Mouse (Mus musculus): Measurements from ENCODE around the gene Cux2.

The Cux2 gene

GRCm38 (mm10) chr5:121913999-121914398 is 135.9 kb downstream of the Cux2 start:
- DNase-seq, result no peak

GRCm38 (mm10) chr5:121909226-121909985 is 140.5 kb downstream of the Cux2 start:
- no peak for DNase-seq

DNA sequence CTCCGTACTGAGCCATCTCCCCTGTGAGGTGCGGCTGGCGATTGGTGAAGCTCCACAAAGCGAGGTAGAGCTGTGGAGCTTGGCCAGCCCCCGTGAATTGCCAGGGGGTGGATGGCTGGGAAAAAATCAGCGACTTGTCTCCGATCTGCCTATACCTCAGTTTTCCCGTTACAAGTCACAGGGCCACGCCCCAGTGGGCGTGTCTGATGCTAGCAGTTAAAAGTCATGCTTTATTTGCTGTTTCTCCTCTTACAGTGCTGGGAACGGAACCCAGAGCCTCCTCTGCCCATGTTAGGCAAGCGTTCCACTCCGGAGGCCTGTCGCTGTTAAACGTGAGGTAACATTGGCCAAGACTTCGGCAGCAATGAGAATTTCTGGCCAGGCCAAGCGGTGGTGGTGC is 144.2 kb downstream of the Cux2 start:
- no peak for DNase-seq

DNA sequence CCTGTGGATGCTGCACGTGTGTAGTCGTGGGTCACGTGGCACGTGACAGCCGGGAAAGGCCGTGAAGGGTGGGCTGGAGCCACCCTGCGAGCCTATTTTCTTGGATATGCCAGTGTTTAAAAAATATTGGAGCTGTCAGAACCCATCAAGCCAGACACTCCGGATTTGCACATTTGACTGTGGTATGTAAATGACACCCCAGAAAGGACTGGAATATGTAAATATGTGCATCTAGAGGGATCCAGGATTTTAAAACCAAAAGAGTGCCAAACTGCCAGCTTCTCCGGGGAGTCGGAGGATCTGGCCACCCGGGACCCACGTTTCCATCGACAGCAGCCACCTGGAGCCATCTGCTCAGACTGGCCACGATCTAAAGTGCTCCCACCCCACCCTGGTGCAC is 145.1 kb downstream of the Cux2 start:
- no peak for DNase-seq

DNA sequence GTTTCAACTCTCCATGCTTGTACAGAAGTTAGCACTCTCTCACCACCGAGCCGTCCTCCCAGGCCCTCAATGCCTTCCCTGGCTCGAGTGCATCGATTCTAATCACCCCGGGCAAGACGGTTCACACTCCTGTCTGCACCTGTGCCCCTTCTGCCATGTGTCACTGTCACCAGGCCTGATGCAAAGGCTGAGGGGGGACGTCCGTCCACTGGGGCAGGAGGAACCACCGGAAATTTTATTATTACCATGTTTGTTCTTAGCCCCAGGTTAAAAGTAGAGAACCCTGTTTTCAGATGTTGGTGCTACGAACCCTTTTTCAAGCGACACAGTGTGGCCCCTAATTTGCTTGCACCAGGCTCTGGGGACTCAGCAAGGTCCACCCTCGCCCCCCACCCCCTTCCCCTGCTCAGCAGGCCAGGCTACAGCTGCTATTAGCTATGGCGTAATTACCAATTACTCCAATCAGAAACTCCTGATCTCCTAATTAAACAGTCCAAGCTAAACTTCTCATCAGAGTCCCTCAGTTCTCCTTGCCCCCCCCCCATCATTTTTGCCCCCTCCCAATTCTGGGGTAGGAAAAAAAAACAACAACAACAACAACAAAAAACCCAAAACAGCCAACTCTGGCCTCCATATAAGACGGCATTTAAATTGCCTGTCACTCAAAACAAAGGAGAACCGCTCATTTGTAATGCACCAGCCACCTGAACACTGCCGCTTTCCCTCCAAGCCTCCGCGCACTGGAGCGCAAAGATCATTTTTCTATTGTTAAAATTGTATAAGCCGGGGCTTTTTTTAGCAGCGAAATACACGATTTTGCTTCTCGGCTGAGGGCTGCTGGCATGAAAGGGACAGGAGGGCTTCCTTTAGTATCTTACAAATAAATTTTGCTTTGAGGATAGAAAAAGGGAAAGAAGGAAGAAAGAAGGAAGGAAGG is 146.8 kb downstream of the Cux2 start:
- no peak for DNase-seq

- DNase-seq, result no peak
These were observed 154.7 kb downstream of the Cux2 start for GRCm38 (mm10) chr5:121895117-121895756.

- peak; percentile 80 for DNase-seq
These were observed 155.3 kb downstream of the Cux2 start for GRCm38 (mm10) chr5:121894647-121895046.

- no peak for DNase-seq
These were observed 156.3 kb downstream of the Cux2 start for GRCm38 (mm10) chr5:121893581-121893980.

DNA sequence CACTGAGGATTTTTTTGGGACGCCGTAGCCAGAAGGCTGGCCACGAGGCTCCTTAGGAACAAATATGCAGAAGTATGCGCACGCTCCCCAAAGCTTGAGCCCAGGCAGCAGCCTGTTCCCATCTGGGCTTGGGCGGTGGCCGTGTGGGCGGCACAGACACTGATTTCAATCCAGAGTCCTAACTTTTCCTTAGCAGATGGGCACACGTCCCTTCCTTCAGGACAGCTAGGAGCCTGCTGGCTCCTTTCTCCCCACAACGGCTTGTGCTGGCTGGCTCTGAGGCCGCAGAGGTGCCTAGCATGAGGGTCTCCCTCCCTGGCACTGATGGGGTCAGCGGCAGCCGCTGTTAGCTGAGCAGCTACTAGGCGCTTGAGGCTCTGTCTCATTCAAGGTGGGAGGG is 157.6 kb downstream of the Cux2 start:
- peak; percentile 83 for DNase-seq

DNA sequence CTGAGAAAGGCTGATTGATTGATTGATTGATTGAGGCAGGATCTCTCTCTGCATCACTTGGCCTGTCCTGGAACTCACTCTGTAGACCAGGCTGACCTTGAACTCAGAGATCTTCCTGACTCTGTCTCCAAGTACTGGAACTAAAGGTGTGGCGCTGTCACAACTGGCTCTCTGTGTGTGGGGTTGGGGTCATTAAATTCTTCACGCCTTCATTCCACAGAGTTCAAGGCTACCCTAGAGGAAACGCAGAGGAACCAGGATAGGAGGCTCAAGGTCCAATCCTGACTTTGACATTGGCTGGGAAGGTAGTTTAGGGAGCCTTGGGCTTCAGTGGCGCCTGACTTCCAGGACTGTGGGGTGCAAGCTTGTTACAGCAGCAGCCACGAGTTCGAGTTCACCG is 159.0 kb downstream of the Cux2 start:
- no peak for DNase-seq

DNA sequence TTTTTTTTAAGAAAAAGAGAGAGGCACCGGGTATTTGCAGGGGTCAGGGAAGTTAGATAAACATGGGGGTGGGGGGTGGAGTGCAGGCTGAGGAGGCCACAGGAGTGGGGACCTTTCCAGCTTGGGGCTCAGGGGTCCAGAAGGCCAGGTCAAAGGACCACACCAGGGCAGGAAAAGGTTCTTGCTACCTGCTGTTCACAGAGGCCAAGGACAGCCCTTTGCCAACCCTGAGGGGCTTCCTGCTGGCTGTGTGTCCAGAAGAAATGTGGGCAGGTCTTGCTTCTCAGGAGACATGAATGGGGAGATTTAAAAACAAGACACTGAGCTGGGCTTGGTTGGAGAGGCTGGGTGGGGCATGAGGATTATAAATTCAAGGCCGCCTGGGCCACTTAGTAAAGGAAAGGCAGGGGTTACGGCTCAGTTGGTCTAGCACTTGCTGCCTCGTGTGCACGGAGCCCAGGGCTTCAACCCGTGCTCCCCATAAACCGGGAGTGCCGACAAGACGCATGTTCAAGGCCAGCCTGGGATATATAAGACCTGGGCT is 160.0 kb downstream of the Cux2 start:
- no peak for DNase-seq

DNA sequence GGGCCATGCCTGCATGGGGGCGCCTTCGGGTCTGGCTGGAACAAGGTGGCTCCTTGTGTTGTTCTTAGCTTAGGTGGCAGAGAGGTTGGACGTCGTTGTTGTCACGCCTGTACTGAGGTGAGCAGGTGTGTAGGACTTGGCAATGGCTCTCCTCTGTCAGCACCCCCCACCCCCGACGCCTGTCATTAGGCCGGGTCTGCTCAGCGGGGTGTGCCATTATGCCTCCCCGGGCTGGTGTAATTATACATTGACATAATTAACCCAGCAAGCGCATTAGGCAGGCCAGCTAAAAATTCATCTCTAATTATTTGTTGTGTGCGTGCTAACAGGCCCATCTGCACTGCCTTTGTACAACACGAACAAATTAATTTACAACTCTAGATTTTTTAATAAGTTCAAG is 160.5 kb downstream of the Cux2 start:
- no peak for DNase-seq

GRCm38 (mm10) chr5:121883356-121883755 is 166.5 kb downstream of the Cux2 start:
- no peak for DNase-seq

- DNase-seq, result no peak
These were observed 170.7 kb downstream of the Cux2 start for GRCm38 (mm10) chr5:121879211-121879610.

- no peak for DNase-seq
These were observed 171.2 kb downstream of the Cux2 start for GRCm38 (mm10) chr5:121878703-121879102.

- DNase-seq, result no peak
These were observed 173.0 kb downstream of the Cux2 start for GRCm38 (mm10) chr5:121876901-121877300.

DNA sequence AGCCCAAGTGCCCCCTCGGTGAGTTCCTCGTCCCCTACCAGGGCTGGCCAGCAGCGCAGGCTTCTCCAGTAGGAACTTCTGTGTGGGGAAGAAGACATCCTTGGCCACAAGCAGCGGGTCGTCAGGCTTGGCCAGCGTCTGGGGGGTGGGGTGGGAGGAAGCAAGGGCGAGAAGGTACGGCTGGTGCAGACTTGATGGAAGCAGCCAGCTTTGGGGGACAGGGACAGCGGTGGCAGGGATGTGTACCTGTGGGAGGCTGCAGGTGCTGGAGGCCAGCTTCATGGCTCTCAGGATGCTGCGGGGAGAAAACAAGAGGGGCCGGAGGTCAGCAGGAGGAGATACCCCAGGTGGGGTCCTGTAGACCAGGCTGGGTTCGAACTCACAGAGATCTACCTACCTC is 174.9 kb downstream of the Cux2 start:
- peak; percentile 91 for DNase-seq

- DNase-seq, result peak; percentile 95
These were observed 177.7 kb downstream of the Cux2 start for GRCm38 (mm10) chr5:121872158-121872557.

- peak; percentile 84 for DNase-seq
These were observed 178.3 kb downstream of the Cux2 start for GRCm38 (mm10) chr5:121871515-121872030.

DNA sequence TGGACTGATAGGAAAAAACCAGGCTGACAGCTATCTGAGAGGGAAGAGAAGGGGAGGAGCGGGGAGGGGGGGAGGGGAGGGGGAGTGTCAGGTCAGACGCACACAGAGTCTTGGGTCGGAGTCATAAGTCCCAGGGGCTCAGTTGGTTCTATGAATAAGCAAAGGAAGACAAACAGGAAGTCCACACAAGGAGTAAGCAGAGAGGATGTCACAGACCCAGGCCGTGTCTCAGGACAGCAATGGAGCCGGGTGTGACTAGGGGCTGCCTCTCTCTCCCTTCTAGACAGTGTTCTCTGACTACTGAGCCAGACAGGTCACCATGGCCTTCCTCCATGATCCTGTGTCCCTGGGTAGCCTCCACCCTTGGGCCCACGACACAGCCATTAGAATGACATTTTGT is 179.1 kb downstream of the Cux2 start:
- peak; percentile 94 for DNase-seq

- DNase-seq, result peak; percentile 95
These were observed 181.9 kb downstream of the Cux2 start for GRCm38 (mm10) chr5:121867963-121868362.

GRCm38 (mm10) chr5:121864330-121864729 is 185.6 kb downstream of the Cux2 start:
- DNase-seq, result no peak

DNA sequence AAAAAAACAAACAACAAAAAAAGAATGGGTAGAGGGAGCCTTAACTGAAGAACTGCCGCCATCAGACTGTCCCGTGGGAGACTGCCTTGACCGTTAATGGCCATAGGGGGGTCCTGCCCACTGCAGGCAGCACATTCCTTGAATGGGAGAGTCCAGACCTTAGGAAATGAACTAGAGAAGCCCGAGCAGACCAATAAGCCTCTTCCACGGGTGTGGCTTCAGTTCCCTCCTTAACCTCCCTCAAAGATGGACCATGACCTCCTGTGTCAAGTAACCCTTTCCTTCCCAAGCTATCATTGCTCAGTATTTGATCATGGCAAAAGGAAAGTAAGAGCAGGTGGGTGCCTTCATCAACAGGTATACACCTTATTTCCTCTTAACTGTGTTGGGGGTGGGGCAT is 187.9 kb downstream of the Cux2 start:
- no peak for DNase-seq

Measured in heart, adult 11 months (tissue).